ENCODE assay signal across 16 mouse cellular contexts in genomic region chr16:43619277-43619676, GRCm38 (mm10). TPM values are rescaled to one million over a fixed set of nuclear protein-coding genes. Genes with fewer than 3 reads are reported as not detected.
DNase-seq lines count a peak whose midpoint lies in the region; ATAC-seq and TF ChIP-seq lines count a peak whose summit lies in the region.
"Had no signal": no experiment of that assay in that cellular context is flagged by ENCODE, and none has a peak within 500 bp of the region (broad histone marks: within the 10 kb centered on the region; RNA-seq: fewer than 3 reads in every experiment).

No protein-coding gene starts in this region.

- H3K9ac ChIP-seq in heart, embryonic 11.5 days (ENCODE audit: low read depth, low read length), result no peak overlapping the region
- no peak overlapping the region for H3K9ac ChIP-seq in kidney, postnatal 0 days (ENCODE audit: low read depth, low read length)
- H3K9ac ChIP-seq in forebrain, embryonic 16.5 days (replicated peaks; ENCODE audit: low read depth, low read length), result no peak overlapping the region
- H3K9ac ChIP-seq in liver, embryonic 11.5 days (ENCODE audit: low read depth, low read length), result no peak overlapping the region
- H3K9ac ChIP-seq: hindbrain, embryonic 12.5 days; midbrain, embryonic 15.5 days; neural tube, embryonic 15.5 days had no signal

- no peaks in the 10 kb centered on the region for H3K27me3 ChIP-seq in heart, embryonic 11.5 days (ENCODE audit: control insufficient read depth, insufficient read depth, low read length)
- no peaks in the 10 kb centered on the region for H3K27me3 ChIP-seq in kidney, postnatal 0 days (ENCODE audit: insufficient read depth, low read length)
- H3K27me3 ChIP-seq in forebrain, embryonic 16.5 days (replicated peaks; ENCODE audit: control insufficient read depth, insufficient read depth, low read length), result no peaks in the 10 kb centered on the region
- H3K27me3 ChIP-seq in liver, embryonic 11.5 days (replicated peaks; ENCODE audit: control insufficient read depth, insufficient read depth, low read length), result no peaks in the 10 kb centered on the region
- H3K27me3 ChIP-seq: hindbrain, embryonic 12.5 days; midbrain, embryonic 15.5 days; neural tube, embryonic 15.5 days had no signal

- no peak overlapping the region for H3K4me2 ChIP-seq in heart, embryonic 11.5 days
- no peak overlapping the region for H3K4me2 ChIP-seq in kidney, postnatal 0 days (ENCODE audit: low read length)
- H3K4me2 ChIP-seq in forebrain, embryonic 16.5 days (ENCODE audit: low read length), result no peak overlapping the region
- no peak overlapping the region for H3K4me2 ChIP-seq in liver, embryonic 11.5 days
- H3K4me2 ChIP-seq: hindbrain, embryonic 12.5 days; midbrain, embryonic 15.5 days; neural tube, embryonic 15.5 days had no signal

- no peak for ATAC-seq in heart, embryonic 11.5 days (replicated peaks; ENCODE audit: insufficient number of reproducible peaks, low FRiP score, low TSS enrichment)
- peak; percentile 68; the same call in 1 of the 2 replicates for ATAC-seq in kidney, postnatal 0 days (replicated peaks; ENCODE audit: low FRiP score, low read depth)
- no peak for ATAC-seq in forebrain, embryonic 16.5 days
- ATAC-seq in liver, embryonic 11.5 days (replicated peaks; ENCODE audit: low FRiP score), result no peak
- ATAC-seq: lung, postnatal 0 days; midbrain, embryonic 15.5 days had no signal

- H3K4me3 ChIP-seq in heart, embryonic 11.5 days (ENCODE audit: low read depth, low read length), result no peak overlapping the region
- no peak overlapping the region for H3K4me3 ChIP-seq in kidney, postnatal 0 days (replicated peaks; ENCODE audit: low read depth, low read length)
- no peak overlapping the region for H3K4me3 ChIP-seq in forebrain, embryonic 16.5 days (replicated peaks; ENCODE audit: low read length)
- no peak overlapping the region for H3K4me3 ChIP-seq in liver, embryonic 11.5 days (ENCODE audit: low read depth, low read length)
- H3K4me3 ChIP-seq: hindbrain, embryonic 12.5 days; midbrain, embryonic 15.5 days; neural tube, embryonic 15.5 days had no signal

- WGBS in heart, embryonic 11.5 days (ENCODE audit: insufficient replicate concordance), result 38% methylated on average over 6 of the region's 6 CpGs
- 41% methylated on average over 6 of the region's 6 CpGs for WGBS in kidney, postnatal 0 days
- 32% methylated on average over 6 of the region's 6 CpGs for WGBS in forebrain, embryonic 16.5 days
- WGBS in liver, embryonic 11.5 days, result 48% methylated on average over 6 of the region's 6 CpGs

- peaks cover 18% of the 10 kb centered on the region for H3K4me1 ChIP-seq in heart, embryonic 11.5 days (ENCODE audit: control insufficient read depth, insufficient read depth, low read length)
- H3K4me1 ChIP-seq in kidney, postnatal 0 days (replicated peaks; ENCODE audit: insufficient read depth, low read length), result peaks cover 14% of the 10 kb centered on the region; the same call in 1 of the 2 replicates
- H3K4me1 ChIP-seq in forebrain, embryonic 16.5 days (replicated peaks; ENCODE audit: control insufficient read depth, insufficient read depth, low read length), result peaks cover 19% of the 10 kb centered on the region
- H3K4me1 ChIP-seq in liver, embryonic 11.5 days (replicated peaks; ENCODE audit: control insufficient read depth, insufficient read depth, low read length), result no peaks in the 10 kb centered on the region

- no peak for TF ChIP-seq CTCF in kidney, postnatal 0 days (IDR thresholded peaks at IDR 0.05; ENCODE audit: low read depth)

- peaks cover 4% of the 10 kb centered on the region; the same call in 1 of the 2 replicates for H3K36me3 ChIP-seq in heart, embryonic 11.5 days (ENCODE audit: control insufficient read depth, insufficient read depth, low read length)
- H3K36me3 ChIP-seq in kidney, postnatal 0 days (ENCODE audit: insufficient read depth, low read length), result 0 out of 2 replicates have a peak, but pooled peaks cover 4% of the 10 kb centered on the region
- H3K36me3 ChIP-seq in forebrain, embryonic 16.5 days (ENCODE audit: control insufficient read depth, insufficient read depth), result no peaks in the 10 kb centered on the region
- no peaks in the 10 kb centered on the region for H3K36me3 ChIP-seq in liver, embryonic 11.5 days (ENCODE audit: control insufficient read depth, insufficient read depth, low read length)
- H3K36me3 ChIP-seq: G1E had no signal

- no peak overlapping the region for H3K27ac ChIP-seq in heart, embryonic 11.5 days (ENCODE audit: low read depth, low read length)
- H3K27ac ChIP-seq in kidney, postnatal 0 days, result no peak overlapping the region
- peak overlapping the region; percentile 58; the same call in 1 of the 2 replicates for H3K27ac ChIP-seq in forebrain, embryonic 16.5 days (ENCODE audit: low read length)
- no peak overlapping the region for H3K27ac ChIP-seq in liver, embryonic 11.5 days (ENCODE audit: low read depth, low read length)
- H3K27ac ChIP-seq: hindbrain, embryonic 12.5 days; midbrain, embryonic 15.5 days; neural tube, embryonic 15.5 days had no signal

- H3K9me3 ChIP-seq in heart, embryonic 11.5 days (replicated peaks; ENCODE audit: control insufficient read depth, low read length), result no peaks in the 10 kb centered on the region
- H3K9me3 ChIP-seq in kidney, postnatal 0 days (replicated peaks; ENCODE audit: low read length), result no peaks in the 10 kb centered on the region
- H3K9me3 ChIP-seq in forebrain, embryonic 16.5 days (ENCODE audit: control insufficient read depth, low read length), result no peaks in the 10 kb centered on the region
- no peaks in the 10 kb centered on the region for H3K9me3 ChIP-seq in liver, embryonic 11.5 days (ENCODE audit: control insufficient read depth, low read length)
- H3K9me3 ChIP-seq: G1E; hindbrain, embryonic 12.5 days; midbrain, embryonic 15.5 days; neural tube, embryonic 15.5 days had no signal

- peak; percentile 94 for DNase-seq in heart, adult 11 months
- peak; percentile 23 for DNase-seq in kidney, postnatal 0 days (ENCODE audit: low spot score)
- no peak for DNase-seq in kidney, adult 8-10 months
- peak; percentile 14 for DNase-seq in Muller cell, postnatal 12 days (ENCODE audit: inconsistent ontology term)
- no peak for DNase-seq in liver, embryonic 11.5 days (ENCODE audit: low spot score)
- no peak for DNase-seq in lung, postnatal 14 days
- DNase-seq: cerebellum, adult 18-20 months; thymus, adult 2 months had no signal

RNA-seq across cellular contexts. Expression of gene Tigit, which starts 44.7 kb away (rescaled TPM):
- not detected in 2 replicates for polyA plus RNA-seq in heart, embryonic 11.5 days (2014; fragmentation: Nextera tagmentation; extraction: Ambion mirVana)
- not detected in 2 replicates for polyA plus RNA-seq in kidney, postnatal 0 days (2015; fragmentation: Nextera tagmentation; extraction: Ambion mirVana)
- polyA plus RNA-seq in forebrain, embryonic 16.5 days (2015; fragmentation: Nextera tagmentation; extraction: Ambion mirVana), result not detected in 2 replicates
- not detected in 2 replicates for polyA plus RNA-seq in liver, embryonic 11.5 days (2014; fragmentation: Nextera tagmentation; extraction: Ambion mirVana)
- polyA plus RNA-seq: cortical plate, adult 2 months; G1E; hindbrain, embryonic 12.5 days; lung, postnatal 0 days; midbrain, embryonic 15.5 days; neural tube, embryonic 15.5 days had no signal

Comparison
In these comparisons a context has a peak if more than half of its experiments do, and no peak if none do; other contexts are left out.
1. DNase-seq: peak in heart, adult 11 months (single experiment), kidney, postnatal 0 days (single experiment) and Muller cell, postnatal 12 days (single experiment); none in kidney, adult 8-10 months (0 of 2), liver, embryonic 11.5 days (single experiment) and lung, postnatal 14 days (single experiment).